Mouse (Mus musculus) layer of hippocampus, postnatal 36 days (tissue): Measurements from ENCODE around the gene Stac. TPM values are rescaled to one million over a fixed set of nuclear protein-coding genes. Genes with fewer than 3 reads are reported as not detected.

Source experiments
- DNase-seq, 2 experiments: peaks; one replicate each; pipeline ENCODE4 v3.0.0; 2022
- total RNA-seq, 2 experiments: library from RNA; stranded (reverse); gene quantifications; 2 replicates each; pipeline ENCODE4 v1.2.3; 2021

Stac gene
- 1 to 10 TPM; 3.4 to 3.5 TPM for total RNA-seq

DNA sequence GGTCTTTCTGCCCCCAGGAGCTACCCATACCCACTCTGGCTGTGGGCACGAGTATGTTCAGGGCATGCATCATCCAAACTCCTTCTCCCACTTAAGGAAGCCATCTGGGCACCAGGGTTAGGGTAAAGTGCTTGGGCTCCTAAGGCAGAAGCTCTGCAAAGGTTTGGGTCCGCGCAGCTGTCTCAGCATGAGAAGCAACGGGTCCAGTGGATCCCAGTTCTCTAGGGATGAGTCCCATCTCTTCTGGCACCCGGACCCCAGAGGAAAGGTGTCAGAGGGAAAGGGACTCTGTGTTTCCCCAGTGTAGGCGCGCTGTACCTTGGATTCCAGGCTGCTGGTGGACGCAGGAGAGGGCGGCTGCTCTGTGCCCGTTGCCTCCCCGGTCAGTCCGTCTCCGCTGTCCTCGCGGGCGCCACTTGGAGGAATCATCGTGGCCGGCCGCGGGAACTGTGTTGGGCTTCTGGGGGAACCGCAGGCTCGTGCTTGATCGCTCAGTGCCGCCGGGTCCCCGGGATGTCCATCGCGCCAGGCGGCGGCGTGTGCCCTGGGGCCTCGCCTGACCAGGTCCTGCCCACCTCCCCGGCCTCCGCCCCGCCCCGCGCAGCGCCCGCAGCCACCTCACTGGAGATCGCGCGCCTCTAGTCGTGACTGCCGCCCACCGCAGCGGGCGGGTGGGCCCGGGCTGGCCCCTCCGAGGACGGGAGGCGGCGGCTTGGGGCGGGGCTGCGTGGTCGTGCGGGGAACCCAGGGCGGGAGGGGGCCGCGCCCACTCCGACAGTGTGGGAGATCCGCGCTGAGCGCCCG is at the start of gene Stac:
Gene Stac, minus strand, starts transcription at position 669 of the 804 bp plus-strand sequence.
- no peak for DNase-seq

DNA sequence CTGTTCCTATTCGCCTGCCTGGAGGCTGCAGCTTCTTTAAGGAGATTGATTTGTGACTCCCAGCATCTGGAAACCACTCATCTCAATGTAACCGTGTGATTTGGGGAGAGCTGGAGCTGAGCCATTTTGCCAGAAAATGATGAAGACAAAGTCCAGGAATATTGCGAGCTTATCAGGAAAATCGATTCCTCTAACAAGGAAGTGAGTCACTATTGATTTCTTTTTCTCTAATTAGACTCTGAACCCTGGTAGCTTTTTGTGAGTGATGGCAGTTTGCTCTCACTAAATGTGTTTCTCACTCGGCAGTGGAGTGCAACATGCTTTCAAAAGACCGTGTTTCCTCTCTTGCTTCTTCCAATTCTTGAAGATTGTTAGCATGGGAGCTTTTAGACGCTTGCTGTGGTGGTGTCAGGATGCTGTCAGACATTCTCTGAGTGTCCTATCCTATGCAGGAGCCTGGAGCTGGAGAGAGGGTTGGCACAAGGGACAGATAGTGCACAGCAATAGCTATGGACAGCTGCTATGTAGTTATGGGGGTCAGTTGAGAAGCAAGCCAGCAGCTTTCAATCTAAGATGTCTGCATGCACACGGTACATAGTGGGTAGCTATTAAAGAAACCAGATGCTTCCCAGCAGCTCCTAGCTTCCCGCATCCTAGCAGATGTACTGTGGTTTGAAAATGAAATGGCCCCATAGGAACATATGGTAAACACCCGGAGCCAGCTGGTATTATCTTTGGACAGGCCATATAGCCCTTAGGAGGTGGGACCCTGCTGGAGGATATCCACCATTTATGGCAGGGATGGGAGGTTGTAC is 49.5 kb upstream of the Stac start:
- DNase-seq = no peak

DNA sequence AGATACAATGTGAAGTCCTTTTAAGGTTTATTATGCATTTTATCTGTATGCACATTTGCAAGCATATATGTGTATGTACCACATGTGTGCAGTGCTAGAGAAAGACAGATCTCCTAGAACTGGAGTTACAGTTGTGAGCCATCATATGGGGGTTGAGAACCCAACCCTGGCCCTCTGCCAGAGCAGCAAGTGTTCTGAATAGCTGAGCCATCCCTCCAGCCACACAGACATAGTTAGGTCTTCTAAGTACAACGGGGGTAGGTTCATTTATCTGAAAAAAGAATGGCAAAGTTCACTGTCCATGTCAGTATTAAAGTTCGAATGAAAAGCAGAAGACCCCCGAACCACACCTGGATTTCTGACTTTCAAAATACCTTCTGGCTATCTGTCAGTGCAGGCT is 48.9 kb upstream of the Stac start:
- no peak for DNase-seq

DNA sequence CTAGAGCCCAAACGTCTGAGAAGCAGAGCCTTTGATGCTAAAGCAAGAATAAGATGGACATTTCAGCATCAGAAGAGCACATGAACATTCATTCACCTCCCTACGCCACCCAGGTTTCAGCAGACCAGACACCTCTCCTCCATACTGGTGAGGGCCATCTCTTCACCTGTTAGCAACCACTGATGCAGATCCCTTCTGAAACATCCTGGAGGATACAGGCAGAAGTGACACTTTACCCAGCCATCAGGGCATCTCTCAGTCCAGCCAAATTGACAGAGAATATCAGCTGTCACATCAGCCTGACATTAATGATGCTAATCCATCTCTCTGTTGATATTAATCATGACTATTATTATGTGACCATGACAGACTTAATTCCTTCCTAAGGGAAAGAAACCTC is 47.6 kb upstream of the Stac start:
- no peak for DNase-seq

DNA sequence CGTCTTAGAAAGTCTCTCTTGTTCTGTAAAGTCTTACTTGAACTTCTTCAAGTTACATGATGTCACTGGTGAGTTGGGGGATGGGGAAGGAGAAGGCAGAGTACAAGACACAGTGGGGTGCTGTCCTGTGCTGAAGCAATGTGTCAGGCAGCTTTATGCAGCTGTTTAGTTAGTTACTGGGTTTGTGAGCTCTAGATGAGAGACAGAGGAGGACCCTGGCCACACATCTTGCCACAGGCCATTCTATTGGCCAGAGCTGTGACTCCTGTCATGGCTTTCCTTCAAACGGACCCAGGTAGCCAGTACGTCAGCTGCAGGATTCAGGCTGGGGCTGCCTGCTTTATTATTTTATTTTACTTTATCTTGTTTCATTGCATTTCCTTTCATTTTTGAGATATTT is 45.8 kb upstream of the Stac start:
- DNase-seq = no peak

DNA sequence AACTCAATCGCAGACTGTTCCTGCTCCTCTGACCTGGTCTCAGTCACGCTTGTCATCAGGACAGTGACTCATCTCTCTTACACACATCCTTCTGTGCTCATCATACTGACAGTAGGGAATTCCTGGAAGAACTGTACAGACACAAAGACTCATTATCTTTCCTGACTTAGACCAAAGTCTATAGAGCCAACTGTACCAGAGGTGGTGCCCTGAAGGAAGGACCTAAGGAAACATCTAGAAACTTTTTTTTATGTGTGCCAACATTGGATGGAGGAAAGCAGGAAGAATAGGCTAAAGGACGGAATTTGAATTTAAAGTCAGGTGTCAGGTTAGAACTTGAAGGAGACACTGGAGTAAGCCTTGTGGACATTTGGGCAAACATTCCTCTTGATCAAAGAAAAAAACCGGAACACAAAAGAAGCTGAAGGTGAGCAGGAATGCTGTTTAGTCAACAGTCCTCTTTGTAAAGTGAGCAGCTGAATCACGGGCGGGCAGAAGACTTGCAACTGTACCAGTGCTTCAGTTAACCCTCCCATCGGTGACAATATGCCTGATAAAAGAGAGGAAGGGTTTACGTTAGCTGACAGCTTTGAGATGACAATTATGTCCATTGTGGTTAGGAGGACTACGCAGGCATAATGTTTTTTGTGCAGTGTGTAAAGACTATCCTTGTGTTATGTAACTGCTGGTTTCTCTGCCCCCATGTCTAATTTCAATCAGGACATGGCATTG is 42.0 kb upstream of the Stac start:
- no peak for DNase-seq

DNA sequence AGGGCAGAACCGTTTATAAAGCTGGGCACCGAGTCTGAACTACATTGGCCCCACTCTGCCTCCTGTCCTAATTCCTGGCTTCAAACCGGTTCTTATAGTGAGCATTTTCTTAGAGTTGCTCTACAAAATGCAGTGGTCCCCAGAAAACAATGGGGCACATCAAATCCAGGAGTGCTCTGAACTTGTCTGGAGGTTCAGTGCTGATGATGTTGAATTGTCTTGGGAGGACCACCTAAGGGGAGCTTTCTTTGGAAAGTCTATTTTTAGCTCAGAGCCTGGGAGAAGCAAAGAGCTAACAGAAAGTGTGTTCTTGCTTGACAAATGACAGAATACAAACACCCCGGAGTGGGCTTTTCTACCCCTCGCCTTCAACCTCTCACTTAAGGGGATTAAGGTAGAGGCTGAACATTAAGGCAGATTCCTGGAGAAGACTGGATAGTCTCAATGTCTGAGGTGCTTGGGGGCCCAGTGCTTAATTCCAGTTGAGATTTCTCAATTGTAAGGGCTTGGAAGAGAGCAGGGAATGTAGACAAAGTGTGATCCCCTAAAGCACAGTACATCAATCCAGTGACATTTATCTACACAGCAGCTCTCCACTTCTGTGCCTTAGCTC is 34.9 kb upstream of the Stac start:
- DNase-seq = no peak

DNA sequence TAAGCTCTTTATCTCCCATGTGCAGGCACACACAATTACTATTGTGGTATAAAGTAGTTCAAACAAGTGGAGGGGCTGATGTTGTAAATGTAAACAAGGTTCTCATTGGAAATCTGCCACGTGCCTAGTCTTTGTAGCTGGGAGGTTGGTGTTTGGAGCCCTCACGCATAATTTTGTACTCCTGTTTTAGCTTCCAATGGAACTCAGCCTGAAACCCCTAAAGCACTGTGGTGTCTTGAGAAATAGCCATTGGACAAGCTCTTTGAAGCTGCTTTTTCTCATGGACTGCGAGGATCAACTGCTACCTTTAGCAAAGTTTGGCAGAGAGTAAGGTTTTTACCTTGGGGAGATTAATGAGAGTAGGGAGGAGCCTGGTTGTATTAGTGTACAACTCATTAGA is 24.3 kb upstream of the Stac start:
- DNase-seq = no peak

DNA sequence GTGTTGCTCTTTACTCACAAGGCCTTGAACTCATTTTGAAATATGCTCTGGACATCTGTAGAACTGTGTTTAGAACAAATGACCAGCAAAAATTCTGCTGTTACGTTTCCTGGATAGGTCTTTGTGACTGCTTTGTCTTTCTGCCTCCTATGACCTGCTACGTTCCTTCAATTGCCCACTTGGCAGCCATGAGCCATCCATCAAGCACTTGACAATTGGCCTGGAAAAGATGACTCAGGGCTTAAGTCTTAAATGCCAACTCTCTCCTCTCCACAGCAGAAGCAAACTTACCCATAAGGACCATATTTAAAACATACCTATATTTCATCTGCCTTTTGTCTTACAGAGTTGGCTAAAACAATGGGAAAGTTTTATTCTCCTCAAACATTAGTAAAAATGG is 10.0 kb upstream of the Stac start:
- no peak for DNase-seq

DNA sequence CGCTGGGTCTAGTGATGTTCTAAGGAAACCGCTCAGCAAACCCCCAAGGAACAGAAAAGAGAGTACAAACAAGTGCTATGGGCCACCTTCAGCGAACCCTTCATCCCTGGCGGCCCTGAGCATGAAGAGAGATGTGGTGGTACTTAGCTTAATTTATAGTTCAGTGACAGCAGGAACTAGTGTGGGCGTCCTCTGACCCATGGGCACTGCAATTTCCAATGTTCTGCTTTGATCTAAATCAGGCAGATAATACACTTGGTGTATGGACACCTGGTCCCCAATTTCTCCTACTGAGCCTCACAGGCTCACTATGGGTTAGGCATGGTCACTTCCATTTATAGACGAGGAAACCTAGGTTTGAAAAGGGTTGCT is 322 bp upstream of the Stac start:
- no peak for DNase-seq

DNA sequence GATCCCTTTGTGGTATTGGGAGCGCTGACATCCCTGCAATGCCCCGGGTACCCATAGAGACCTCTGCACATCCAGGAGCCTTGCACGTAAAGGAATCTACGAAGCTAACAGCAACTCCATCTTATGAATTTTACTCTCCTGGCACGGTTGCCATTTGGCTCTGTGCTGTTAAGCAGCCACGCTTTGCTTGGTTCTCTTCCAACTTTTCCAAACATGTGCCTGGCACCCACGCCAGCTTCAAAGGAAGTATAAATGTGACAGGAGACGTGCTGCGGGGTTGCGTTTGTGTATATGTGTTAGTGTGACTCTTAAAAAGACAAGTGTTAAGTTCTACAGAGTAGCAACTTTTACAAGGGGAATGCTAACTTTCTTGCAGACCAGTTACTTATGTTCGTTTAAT is 1.0 kb downstream of the Stac start:
- DNase-seq = peak; percentile 20 to 42

DNA sequence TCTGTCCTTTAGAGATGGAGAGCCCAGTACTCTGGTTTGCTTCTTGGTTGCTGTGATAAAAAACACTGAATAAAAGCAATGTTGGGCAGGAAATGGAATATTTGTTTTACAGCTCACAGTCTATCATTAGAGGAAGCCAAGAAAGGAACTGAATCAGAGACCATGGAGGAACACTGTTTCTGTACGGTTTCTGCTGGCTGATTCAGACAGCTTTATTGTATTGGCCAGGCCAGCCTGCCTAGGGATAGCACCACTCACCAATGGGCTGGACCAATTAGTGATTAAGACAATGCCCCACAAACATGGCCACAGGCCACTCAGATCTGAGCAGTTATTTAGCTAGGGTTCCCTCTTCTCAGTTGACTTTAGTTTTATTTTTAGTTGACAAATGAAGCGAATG is 6.0 kb downstream of the Stac start:
- DNase-seq = no peak

DNA sequence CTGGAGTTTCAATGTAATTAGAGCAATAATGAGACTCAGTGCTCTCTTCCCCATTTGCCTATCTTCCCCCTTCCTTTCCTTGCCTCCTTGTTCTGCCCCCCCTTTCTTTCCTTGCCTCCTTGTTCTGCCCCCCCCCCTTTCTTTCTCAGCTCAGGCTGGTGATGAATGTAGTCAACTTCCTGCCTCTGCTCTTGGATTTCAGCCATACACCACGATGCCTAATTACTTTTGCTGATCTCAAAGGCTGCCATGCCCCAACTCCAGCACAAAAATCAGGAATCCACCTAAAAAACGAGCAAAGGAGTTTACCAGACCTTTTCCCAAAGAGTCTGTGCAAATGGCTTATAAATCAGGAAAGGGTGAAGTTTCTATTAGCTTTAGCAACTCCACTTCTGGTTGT is 10.6 kb downstream of the Stac start:
- DNase-seq = no peak

DNA sequence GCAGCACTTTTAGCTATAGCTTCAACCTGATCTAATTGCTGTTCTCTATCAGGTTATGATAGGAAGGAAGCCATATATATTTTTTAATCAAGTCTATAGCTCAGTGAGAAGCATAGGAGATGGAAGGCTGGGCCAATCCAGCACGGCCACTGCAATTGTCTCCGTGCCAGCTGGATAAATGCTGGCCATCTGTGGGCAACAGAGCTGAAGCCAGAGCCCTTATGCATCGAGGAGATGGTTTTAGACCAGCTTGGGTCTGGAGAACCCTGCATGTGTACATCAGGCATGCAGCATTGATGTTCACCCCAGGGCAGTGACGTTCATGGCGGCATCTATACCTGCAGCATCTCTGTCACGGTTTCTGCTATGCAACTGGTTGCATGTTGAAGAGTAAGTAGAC is 20.3 kb downstream of the Stac start:
- no peak for DNase-seq

DNA sequence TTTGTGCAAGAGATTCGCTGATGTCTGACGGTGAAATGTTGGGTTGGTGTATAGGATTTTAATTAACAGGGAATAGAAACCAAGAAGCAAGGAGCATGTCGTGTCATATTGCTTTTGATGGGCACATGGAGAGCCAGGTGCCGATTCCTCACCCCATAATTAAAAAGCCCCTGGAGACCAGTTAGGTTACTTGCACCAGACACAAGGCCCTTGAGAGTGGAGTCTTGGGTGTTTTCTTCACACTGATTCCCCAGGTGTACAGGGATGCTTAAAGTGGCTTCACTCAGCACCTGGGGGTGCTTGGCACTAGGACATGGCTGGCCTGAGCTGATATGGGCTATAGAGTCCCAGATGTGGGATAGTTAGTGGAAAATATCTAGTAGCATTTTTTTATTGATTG is 35.1 kb downstream of the Stac start:
- no peak for DNase-seq

DNA sequence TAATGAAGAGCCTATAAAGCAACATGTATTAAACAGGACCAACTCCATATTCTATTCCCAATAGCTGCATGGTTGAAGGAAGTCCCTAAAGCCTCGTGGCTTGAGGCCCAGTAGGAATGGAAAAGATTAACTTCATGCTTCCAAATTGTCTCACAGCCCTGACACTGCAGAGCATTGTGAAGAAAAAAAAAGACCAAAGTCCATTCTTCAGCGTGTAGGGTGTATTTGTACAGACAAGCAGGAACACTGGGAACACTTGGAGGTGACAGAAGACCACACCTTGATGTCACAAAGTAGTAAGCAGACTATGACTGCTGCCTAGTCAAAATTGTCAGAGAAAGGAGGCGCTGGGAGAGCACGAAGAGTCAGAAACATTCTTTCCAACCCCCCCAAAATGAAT is 45.9 kb downstream of the Stac start:
- no peak for DNase-seq

DNA sequence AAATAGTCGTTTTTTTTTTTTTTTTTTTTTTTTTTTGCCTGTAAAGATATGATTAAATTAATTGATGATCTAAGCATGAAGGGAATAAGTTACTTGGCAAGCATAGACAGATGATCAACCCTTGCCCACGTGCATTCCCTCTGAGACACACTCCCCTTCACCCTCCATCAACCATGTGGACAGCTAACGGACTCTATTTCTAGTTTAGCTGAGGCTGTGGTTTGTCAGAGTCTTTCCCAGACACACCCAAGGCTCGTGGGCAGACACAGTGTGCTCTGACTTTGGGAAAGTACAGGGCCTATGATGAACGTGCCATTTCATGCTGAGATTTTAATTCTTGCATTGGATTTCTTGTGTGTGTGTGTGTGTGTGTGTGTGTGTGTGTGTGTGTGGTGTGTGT is 46.8 kb downstream of the Stac start:
- DNase-seq = no peak

DNA sequence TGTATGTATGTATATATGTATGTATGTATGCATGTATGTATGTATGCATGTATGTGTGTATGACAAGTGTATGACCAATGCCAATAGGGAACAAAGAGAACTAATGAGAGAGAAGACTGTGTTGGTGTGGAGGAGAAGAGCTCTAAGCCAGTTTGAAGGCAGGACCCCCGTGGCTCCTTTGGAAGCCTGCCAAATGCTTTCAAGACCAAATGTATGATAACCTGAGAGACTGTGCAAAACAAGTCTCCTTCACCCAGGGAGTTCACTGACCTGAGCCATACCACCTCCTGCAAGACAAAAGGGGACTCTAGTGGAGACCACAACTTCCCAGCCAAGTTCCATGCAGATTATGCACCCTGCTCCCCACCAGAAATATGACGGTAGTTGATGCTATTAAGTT is 52.5 kb downstream of the Stac start:
- DNase-seq = no peak

DNA sequence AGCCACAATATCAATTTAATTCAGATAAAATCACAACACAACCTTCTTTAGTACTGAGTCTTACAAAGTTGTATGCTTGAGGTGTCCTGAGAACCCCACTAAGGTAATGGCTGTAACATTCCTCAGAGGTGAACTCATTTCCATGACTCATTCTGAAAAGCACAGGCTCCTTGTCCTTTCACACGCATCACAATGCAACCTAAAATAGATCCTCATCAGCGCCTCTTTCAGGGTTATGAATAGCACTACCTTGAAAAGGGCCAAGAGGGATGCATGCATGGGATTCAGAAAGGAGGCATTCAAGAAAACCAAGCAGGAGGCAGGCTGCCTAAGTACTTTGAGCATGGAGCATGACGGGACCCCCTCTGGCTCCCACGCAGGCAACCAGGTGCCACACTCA is 57.3 kb downstream of the Stac start:
- DNase-seq = no peak

DNA sequence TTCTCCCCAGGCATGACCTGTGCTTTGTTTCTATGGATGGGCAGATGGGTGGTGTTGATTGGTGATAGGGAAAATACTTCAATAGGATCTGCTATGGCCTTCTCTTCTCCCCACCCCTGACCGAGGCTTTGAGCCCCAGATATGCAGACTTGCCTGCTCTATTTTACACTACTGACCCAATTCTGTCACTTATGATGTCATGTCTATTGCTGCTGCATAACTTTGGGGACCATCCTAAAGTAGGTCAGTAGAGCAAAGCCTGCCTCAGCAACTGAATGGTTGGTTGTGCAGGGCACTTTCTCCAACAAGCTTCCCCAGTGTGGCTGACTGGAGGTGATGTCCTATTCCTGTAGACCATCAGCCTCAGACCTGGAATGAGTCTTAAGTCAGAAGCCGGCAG is 69.0 kb downstream of the Stac start:
- no peak for DNase-seq

DNA sequence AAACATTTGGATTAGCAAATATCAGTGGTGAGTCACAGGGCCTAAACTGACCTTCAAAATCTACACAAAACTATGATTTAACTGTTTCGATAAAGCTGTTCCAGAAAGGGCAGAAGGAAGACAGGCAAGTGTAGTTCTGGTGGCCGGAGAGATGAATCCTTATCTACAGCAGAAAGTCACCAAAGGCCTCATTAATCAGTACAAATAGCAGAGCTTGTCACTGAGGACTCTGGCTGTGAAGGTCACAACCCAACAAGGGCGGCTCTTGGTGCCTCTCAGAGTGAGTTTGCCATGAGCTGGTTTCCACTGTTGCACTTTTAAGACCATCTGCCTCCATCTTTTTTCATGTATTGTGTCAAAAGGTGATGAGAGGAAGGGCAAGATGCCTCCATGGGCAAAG is 78.8 kb downstream of the Stac start:
- no peak for DNase-seq

DNA sequence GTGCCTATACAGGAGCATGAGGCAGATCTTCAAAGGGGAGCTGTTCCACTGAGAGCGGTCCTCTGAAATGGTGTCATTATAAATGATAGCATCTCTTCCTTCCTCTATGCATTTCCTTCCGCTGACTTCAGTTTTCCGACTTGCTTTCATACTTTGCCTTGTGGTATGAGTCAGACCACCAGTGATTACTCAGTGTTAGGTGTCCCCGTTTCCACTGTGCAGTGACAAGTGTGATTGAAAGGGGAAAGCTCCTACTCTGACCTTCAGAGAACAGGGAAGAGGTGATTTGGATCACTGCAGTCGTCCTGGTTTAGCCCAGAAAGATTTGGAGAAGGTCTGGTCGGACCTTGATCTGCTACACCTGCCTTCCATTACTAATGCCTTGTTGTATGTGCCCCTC is 81.4 kb downstream of the Stac start:
- no peak for DNase-seq

DNA sequence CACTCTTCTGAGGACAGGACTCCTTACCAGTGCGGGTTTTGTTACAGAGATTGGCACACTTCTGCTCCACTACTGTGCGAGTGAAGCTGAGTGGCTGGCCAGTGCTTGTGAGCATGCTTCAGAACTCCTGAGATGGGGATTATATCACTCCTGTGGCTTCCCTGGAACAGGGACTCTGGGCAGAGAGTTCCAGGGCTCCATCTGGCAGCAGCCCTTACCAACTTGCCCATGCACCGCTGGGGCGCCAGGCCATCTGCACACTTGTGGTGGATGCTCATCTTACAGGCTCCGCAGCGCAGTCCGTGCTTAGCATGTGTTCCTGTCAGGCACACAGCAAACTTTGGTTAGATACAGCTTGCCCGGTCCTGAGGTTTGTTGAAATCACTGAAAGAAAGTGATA is 83.5 kb downstream of the Stac start:
- DNase-seq = no peak
